Mouse (Mus musculus): ENCODE measurements around the gene Pkd2l1. TPM values are rescaled to one million over a fixed set of nuclear protein-coding genes. Genes with fewer than 3 reads are reported as not detected.

Gene Pkd2l1
- polyA plus RNA-seq (2014; fragmentation: Illumina TruSeq; extraction: RNeasy Lipid Tissue Mini Kit (QIAGEN cat#74804); ENCODE audit: low read depth, low replicate concordance), result not detected

GRCm38 (mm10) chr19:44192342-44192741 lies at the start of gene Pkd2l1:
Gene Pkd2l1 (minus strand): TSS chr19:44192442.

GRCm38 (mm10) chr19:44203015-44203564 lies 10.8 kb upstream of the Pkd2l1 start, which contains the start of gene Scd3:
Gene Scd3 (plus strand): TSS chr19:44203269.

GRCm38 (mm10) chr19:44145702-44146567 lies 46.3 kb downstream of the Pkd2l1 start, which contains the start of gene Bloc1s2:
Gene Bloc1s2 (minus strand): TSS chr19:44146446.

GRCm38 (mm10) chr19:44135072-44135959 lies 56.9 kb downstream of the Pkd2l1 start, which contains the start of gene Cwf19l1:
Gene Cwf19l1 (minus strand): TSS chr19:44135876.

GRCm38 (mm10) chr19:44106831-44107660 lies 85.2 kb downstream of the Pkd2l1 start, which contains the start of gene Chuk:
Gene Chuk (minus strand): TSS chr19:44107480.

Other genes with a start within 250 kb of the Pkd2l1 start
- gene Cpn1, start 205.9 kb downstream of the Pkd2l1 start, polyA plus RNA-seq (2014; fragmentation: Illumina TruSeq; extraction: RNeasy Lipid Tissue Mini Kit (QIAGEN cat#74804); ENCODE audit: low read depth, low replicate concordance), result 2.0 TPM
- 0.95 TPM for gene Cyp2c23, start 163.2 kb downstream of the Pkd2l1 start, polyA plus RNA-seq (2014; fragmentation: Illumina TruSeq; extraction: RNeasy Lipid Tissue Mini Kit (QIAGEN cat#74804); ENCODE audit: low read depth, low replicate concordance)
- gene Erlin1, start 122.7 kb downstream of the Pkd2l1 start, polyA plus RNA-seq (2014; fragmentation: Illumina TruSeq; extraction: RNeasy Lipid Tissue Mini Kit (QIAGEN cat#74804); ENCODE audit: low read depth, low replicate concordance), result 105 TPM
- gene Chuk, start 85.0 kb downstream of the Pkd2l1 start, polyA plus RNA-seq (2014; fragmentation: Illumina TruSeq; extraction: RNeasy Lipid Tissue Mini Kit (QIAGEN cat#74804); ENCODE audit: low read depth, low replicate concordance), result 260 TPM
- 7.6 TPM for gene Cwf19l1, start 56.6 kb downstream of the Pkd2l1 start, polyA plus RNA-seq (2014; fragmentation: Illumina TruSeq; extraction: RNeasy Lipid Tissue Mini Kit (QIAGEN cat#74804); ENCODE audit: low read depth, low replicate concordance)
- 55.8 TPM for gene Bloc1s2, start 46.0 kb downstream of the Pkd2l1 start, polyA plus RNA-seq (2014; fragmentation: Illumina TruSeq; extraction: RNeasy Lipid Tissue Mini Kit (QIAGEN cat#74804); ENCODE audit: low read depth, low replicate concordance)
- not detected for gene Scd3, start 10.8 kb upstream of the Pkd2l1 start, polyA plus RNA-seq (2014; fragmentation: Illumina TruSeq; extraction: RNeasy Lipid Tissue Mini Kit (QIAGEN cat#74804); ENCODE audit: low read depth, low replicate concordance)
- 414 TPM for gene Scd2, start 101.2 kb upstream of the Pkd2l1 start, polyA plus RNA-seq (2014; fragmentation: Illumina TruSeq; extraction: RNeasy Lipid Tissue Mini Kit (QIAGEN cat#74804); ENCODE audit: low read depth, low replicate concordance)
- 1.3 TPM for gene Scd4, start 140.7 kb upstream of the Pkd2l1 start, polyA plus RNA-seq (2014; fragmentation: Illumina TruSeq; extraction: RNeasy Lipid Tissue Mini Kit (QIAGEN cat#74804); ENCODE audit: low read depth, low replicate concordance)
- 175 TPM for gene Scd1, start 215.4 kb upstream of the Pkd2l1 start, polyA plus RNA-seq (2014; fragmentation: Illumina TruSeq; extraction: RNeasy Lipid Tissue Mini Kit (QIAGEN cat#74804); ENCODE audit: low read depth, low replicate concordance)

Data from sigmoid colon, adult 10 weeks (tissue).